Mouse (Mus musculus): ENCODE results near the gene Ttll7. TPM values are rescaled to one million over a fixed set of nuclear protein-coding genes. Genes with fewer than 3 reads are reported as not detected.
A peak's percentile ranks its signal among the peaks of the same experiment; 100 is the strongest.

Ttll7 gene
- not detected in 2 replicates for polyA plus RNA-seq (2012)

DNA sequence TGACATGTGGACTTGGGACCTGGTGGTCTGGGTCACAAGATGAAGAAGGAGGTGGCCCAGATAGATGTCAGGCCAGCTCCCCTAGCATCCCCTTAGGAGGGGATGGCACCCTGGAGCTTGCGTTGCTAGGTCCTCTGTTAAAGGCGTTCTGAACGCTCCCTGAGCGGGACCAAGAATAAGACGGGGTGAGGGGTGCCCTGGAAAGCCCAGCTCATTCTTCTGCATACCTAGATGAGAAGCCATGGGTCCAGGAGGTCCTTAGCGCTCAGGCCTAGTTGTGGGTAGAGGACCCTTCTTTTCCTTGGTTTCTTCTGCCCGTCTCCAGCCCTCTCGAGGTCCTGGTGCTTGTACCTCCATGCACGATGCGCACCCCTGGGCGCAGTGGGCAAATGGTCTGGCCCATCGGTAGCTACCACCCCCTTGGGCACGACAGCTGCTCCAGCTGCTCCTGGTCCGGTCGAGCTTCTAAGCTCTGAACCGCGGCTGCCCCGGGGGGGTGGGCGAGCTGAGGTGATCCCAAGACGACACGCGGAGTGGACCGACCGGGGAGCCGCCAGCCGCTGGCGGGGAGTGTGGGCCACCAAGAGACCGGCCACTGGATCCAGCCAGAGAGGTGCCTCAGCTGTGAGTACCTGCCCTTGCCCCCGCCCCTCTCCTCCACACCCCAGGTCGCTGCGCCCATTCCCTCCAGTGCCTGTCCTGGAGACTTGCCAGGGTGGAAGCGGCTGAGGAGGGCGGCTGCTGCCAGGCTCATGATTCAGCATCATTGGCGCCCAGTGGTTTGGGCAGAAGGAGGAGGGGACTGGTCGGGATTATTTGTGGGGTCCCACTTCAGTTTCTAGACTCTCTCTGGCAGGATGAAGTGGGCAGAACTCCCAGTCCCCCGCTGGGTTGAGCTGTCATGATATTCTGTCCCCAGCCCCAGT, at the start of gene Ttll7:
Gene Ttll7, plus strand, starts transcription at position 402 of the 926 bp plus-strand sequence.
- Histone ChIP-seq H3K27me3 (ENCODE audit: control insufficient read depth) (peaks cover 10% of the 10 kb centered on the region), H3K36me3 (ENCODE audit: control insufficient read depth) (no peaks in the 10 kb centered on the region), H3K4me1 (ENCODE audit: control insufficient read depth) (no peaks in the 10 kb centered on the region; the same call in 1 of the 2 replicates), H3K4me3 (replicated peaks) (peak within 1 kb of the TSS; percentile 48), H3K9me3 (ENCODE audit: control insufficient read depth, low read length) (no peaks in the 10 kb centered on the region)
- TF ChIP-seq GATA1 (IDR thresholded peaks at IDR 0.05; ENCODE audit: low read length) = no peak
- TF ChIP-seq TAL1 (IDR thresholded peaks at IDR 0.05; ENCODE audit: low read length) = no peak

DNA sequence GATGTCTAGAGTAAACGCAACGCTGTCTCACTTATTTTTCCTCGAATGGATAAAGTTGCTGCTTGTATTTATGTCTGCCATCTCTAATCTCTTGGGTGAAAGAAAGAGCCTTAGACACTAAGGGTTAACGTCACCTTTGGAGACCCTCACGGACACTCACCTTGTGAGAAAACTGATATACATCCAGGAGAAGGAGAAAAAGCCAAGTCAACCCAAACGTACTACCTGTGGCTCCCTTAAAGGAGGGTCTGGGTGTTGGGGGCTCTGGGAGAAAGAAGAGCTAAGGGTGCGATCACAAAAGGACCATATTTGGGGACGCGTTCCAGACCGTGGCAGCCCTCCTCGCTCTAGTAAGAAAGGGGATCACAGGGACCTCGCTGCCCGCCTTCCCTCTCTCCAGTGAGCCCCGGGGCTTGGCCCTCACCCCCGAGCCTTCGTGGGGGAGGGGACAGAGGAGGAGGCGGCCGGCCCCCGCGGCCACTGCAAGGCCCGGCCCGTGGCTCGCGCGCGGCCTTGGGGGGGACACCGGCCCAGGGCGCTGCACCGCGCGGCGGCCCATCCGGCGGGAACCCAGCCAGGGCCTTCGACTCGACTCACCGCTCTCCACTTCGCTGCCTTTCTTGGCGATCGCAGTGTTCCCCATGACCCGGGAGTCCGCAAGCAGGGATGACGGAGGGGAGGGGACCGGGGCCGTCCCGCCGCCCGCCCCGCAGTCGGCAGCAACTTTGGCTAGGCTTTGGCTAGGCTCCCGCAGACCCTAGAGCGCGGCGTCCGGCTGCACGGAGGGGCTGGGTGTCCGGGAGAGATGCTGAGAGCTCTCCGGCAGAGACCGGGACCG, 39.9 kb upstream of the Ttll7 start:
- TF ChIP-seq TAL1 (IDR thresholded peaks at IDR 0.05; ENCODE audit: low read length) (no peak), GATA1 (IDR thresholded peaks at IDR 0.05; ENCODE audit: low read length) (no peak)
- Histone ChIP-seq H3K27me3 (ENCODE audit: control insufficient read depth) (peaks cover 7% of the 10 kb centered on the region), H3K36me3 (ENCODE audit: control insufficient read depth) (no peaks in the 10 kb centered on the region; the same call in 1 of the 2 replicates), H3K4me3 (replicated peaks) (peak overlapping the region; percentile 76), H3K9me3 (ENCODE audit: control insufficient read depth, low read length) (no peaks in the 10 kb centered on the region), H3K4me1 (ENCODE audit: control insufficient read depth) (peaks cover 21% of the 10 kb centered on the region)

DNA sequence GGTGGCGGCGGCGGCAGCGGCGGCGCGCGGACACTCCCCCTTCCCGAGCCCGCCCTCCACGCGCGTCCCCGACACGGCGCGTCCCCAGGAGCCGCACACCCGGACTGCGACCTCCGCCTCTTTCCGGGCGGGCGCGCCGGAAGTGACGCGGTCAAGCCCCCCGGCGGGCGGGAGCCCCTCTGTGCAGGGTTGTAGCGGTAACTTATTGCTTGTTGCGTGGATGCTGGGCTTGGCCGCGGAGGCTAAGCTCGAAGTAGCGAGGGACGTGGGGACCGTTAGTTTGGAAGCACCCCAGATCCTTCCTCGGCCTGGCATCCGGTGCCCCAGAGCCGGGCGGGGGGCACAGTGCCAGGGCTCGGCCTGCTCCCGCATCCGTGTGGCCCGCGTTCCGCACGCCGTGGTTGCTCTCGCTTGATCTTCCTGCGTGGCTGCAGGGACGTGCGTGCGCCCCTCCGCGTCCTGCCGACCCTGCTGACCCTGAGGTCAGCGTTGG, 39.2 kb upstream of the Ttll7 start, which contains the start of gene Prkacb:
Gene Prkacb, minus strand, starts transcription at position 90 of the 493 bp plus-strand sequence.
- Histone ChIP-seq H3K27me3 (ENCODE audit: control insufficient read depth) (peaks cover 7% of the 10 kb centered on the region), H3K36me3 (ENCODE audit: control insufficient read depth) (no peaks in the 10 kb centered on the region; the same call in 1 of the 2 replicates), H3K4me3 (replicated peaks) (peak within 1 kb of the TSS; percentile 76), H3K9me3 (ENCODE audit: control insufficient read depth, low read length) (no peaks in the 10 kb centered on the region), H3K4me1 (ENCODE audit: control insufficient read depth) (peaks cover 21% of the 10 kb centered on the region)
- no peak for TF ChIP-seq GATA1 (IDR thresholded peaks at IDR 0.05; ENCODE audit: low read length)
- no peak for TF ChIP-seq TAL1 (IDR thresholded peaks at IDR 0.05; ENCODE audit: low read length)

DNA sequence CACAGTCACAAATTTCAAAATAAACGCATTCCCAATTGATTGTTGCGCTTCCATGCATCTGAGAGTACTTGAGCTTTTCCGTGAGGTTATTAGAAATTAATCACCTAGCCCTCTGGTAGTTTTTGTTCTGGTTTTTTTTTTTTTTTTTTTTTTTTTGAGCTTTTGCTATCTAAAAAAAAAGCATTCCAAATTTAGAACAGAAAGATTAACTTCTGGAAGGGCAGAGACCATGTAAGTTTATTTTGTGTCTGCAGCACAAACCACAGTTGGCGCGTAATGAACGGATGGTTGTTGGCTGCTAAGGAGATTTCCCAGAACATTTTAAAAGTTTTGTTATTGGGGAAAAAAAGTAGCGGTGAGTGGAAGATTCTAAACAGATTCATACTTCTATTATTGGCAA, 38.5 kb upstream of the Ttll7 start:
- Histone ChIP-seq H3K4me1 (ENCODE audit: control insufficient read depth) (peaks cover 21% of the 10 kb centered on the region), H3K4me3 (replicated peaks) (peak overlapping the region; percentile 76), H3K9me3 (ENCODE audit: control insufficient read depth, low read length) (no peaks in the 10 kb centered on the region), H3K36me3 (ENCODE audit: control insufficient read depth) (no peaks in the 10 kb centered on the region; the same call in 1 of the 2 replicates), H3K27me3 (ENCODE audit: control insufficient read depth) (peaks cover 7% of the 10 kb centered on the region)
- TF ChIP-seq GATA1 (IDR thresholded peaks at IDR 0.05; ENCODE audit: low read length) (no peak), TAL1 (IDR thresholded peaks at IDR 0.05; ENCODE audit: low read length) (no peak)

DNA sequence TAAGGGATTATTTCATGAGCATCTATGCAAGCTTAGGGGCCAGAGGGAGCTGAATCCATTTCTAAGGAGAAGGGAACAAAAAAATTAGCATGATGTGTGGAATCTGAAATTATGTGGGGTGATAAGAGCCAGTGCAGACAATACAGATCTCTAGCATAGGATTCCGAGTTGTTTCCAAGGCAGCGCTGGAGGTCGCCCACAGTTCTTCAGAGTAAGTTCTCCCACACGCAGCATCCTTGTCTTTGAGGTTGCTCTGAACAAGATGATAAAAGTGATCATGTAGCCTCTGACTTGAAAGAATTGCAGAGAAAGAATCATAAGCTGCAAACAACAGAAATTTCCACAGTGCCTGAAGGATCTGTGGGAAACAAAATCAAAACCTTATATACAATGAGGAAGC, 31.4 kb upstream of the Ttll7 start:
- TF ChIP-seq TAL1 (IDR thresholded peaks at IDR 0.05; ENCODE audit: low read length) (no peak), GATA1 (IDR thresholded peaks at IDR 0.05; ENCODE audit: low read length) (no peak)
- 0 out of 2 replicates have a peak, but pooled peaks cover 2% of the 10 kb centered on the region for H3K27me3 ChIP-seq (ENCODE audit: control insufficient read depth)
- no peaks in the 10 kb centered on the region for H3K4me1 ChIP-seq (ENCODE audit: control insufficient read depth)
- no peak overlapping the region for H3K4me3 ChIP-seq (replicated peaks)
- H3K9me3 ChIP-seq (ENCODE audit: control insufficient read depth, low read length) = no peaks in the 10 kb centered on the region
- H3K36me3 ChIP-seq (ENCODE audit: control insufficient read depth) = no peaks in the 10 kb centered on the region

DNA sequence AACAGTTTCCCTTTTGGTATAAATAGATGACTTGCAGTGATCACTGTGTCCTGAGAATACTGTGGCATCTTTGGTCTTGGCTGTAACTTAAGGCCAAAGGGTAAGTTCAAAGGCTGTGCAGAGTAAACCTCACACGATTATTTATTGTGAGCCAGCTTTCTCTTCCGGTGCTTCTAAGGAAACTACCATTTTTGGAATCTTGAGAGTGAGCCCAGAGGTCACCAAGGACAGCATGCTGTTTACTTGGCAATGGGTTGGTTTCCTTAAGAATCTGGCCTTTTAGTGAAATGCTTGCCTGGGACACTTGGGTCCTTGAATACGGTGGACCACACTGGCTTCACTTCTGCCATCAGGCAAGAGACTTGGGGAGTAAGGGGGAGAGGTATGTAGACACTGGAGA, 9.4 kb upstream of the Ttll7 start:
- no peaks in the 10 kb centered on the region for H3K27me3 ChIP-seq (ENCODE audit: control insufficient read depth)
- no peaks in the 10 kb centered on the region for H3K36me3 ChIP-seq (ENCODE audit: control insufficient read depth)
- no peak overlapping the region for H3K4me3 ChIP-seq (replicated peaks)
- no peaks in the 10 kb centered on the region for H3K9me3 ChIP-seq (ENCODE audit: control insufficient read depth, low read length)
- H3K4me1 ChIP-seq (ENCODE audit: control insufficient read depth) = no peaks in the 10 kb centered on the region
- TF ChIP-seq TAL1 (IDR thresholded peaks at IDR 0.05; ENCODE audit: low read length) (no peak), GATA1 (IDR thresholded peaks at IDR 0.05; ENCODE audit: low read length) (no peak)

DNA sequence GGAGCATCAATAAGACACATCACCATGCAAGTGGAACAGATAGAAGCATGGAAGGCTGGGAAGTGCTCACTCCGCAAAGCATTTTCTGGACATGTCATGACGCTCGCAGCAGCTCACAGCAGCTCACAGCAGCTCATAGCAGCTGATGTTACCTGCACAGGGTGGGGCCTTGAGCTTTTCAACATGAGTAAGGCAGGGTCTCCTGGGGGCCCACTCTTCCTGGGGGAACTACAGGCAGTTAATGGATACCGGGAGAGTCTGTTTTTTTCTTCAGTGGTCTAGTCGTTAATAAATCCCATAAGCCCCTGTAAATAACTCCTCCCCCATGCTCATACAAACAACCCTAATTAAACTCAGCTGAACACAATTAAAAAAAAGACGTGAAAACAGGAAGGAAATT, 8.7 kb upstream of the Ttll7 start:
- Histone ChIP-seq H3K4me3 (replicated peaks) (no peak overlapping the region), H3K36me3 (ENCODE audit: control insufficient read depth) (no peaks in the 10 kb centered on the region), H3K27me3 (ENCODE audit: control insufficient read depth) (no peaks in the 10 kb centered on the region), H3K4me1 (ENCODE audit: control insufficient read depth) (no peaks in the 10 kb centered on the region), H3K9me3 (ENCODE audit: control insufficient read depth, low read length) (no peaks in the 10 kb centered on the region)
- TF ChIP-seq TAL1 (IDR thresholded peaks at IDR 0.05; ENCODE audit: low read length) (no peak), GATA1 (IDR thresholded peaks at IDR 0.05; ENCODE audit: low read length) (no peak)

DNA sequence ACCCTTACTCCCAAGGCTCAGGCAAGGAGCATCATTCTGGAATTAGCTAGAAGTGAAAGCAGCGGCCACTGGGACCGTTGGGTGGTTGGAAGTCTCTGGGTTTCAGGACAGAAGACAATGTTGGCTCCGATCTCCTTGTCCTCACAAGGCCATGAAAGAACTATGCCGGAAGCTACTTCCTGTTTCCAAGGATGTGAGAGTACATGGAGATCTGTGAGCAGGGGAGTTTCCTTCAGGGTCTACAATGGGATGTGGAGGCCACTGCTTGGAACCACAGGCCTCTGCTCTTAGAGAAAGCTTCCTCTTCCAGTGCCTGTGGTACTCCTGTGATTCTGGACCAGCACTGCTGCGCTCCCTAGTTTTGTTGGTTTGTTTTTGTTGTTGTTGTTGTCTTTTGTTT, 5.9 kb upstream of the Ttll7 start:
- Histone ChIP-seq H3K4me1 (ENCODE audit: control insufficient read depth) (no peaks in the 10 kb centered on the region), H3K4me3 (replicated peaks) (no peak overlapping the region), H3K27me3 (ENCODE audit: control insufficient read depth) (no peaks in the 10 kb centered on the region), H3K9me3 (ENCODE audit: control insufficient read depth, low read length) (no peaks in the 10 kb centered on the region), H3K36me3 (ENCODE audit: control insufficient read depth) (no peaks in the 10 kb centered on the region)
- TF ChIP-seq TAL1 (IDR thresholded peaks at IDR 0.05; ENCODE audit: low read length) (no peak), GATA1 (IDR thresholded peaks at IDR 0.05; ENCODE audit: low read length) (no peak)

All from erythroblast, embryonic 14.5 days (primary cell).